Mouse (Mus musculus) hindbrain, embryonic 10.5 days (tissue): Measurements from ENCODE around the gene Nup62. TPM values are rescaled to one million over a fixed set of nuclear protein-coding genes. Genes with fewer than 3 reads are reported as not detected.
A peak's percentile ranks its signal among the peaks of the same experiment; 100 is the strongest.

Experiments used
- microRNA counts: library from miRNA; unstranded; fragments of <30 nt; microRNA quantifications from one replicate; lab custom pipeline; 2017
- polyA plus RNA-seq: library from polyadenylated mRNA; unstranded; fragments of >200 nt; fragmentation: Nextera tagmentation; extraction: Ambion mirVana; gene quantifications from 2 replicates; pipeline ENCODE4 v1.2.1, GENCODE M21; 2016

Gene Nup62
- polyA plus RNA-seq, 1 experiment from 2014 or later, result 135 TPM

MicroRNAs within 50 kb of the gene (microRNA counts, 519-probe panel; counts per million panel counts)
- microRNA mmu-miR-707 (lab: Ali Mortazavi, UCI), result 1,255 counts per million, percentile 77 among the panel's probes with 10 or more counts

Other genes starting within 250 kb of the Nup62 start
- gene Napsa, start 243.7 kb upstream of the Nup62 start, polyA plus RNA-seq, result 0.38 and 0.86 TPM in 2 replicates
- gene Kcnc3, start 225.4 kb upstream of the Nup62 start, polyA plus RNA-seq, result 1.3 and 1.5 TPM in 2 replicates
- 1.5 and 2.4 TPM in 2 replicates for gene Myh14, start 145.2 kb upstream of the Nup62 start, polyA plus RNA-seq
- gene Izumo2, start 107.3 kb upstream of the Nup62 start, polyA plus RNA-seq, result not detected in 2 replicates
- gene Vrk3, start 67.7 kb upstream of the Nup62 start, polyA plus RNA-seq, result 45.3 and 46.6 TPM in 2 replicates
- 3.6 and 4.0 TPM in 2 replicates for gene Zfp473, start 65.0 kb upstream of the Nup62 start, polyA plus RNA-seq
- gene Il4i1, start 299 bp downstream of the Nup62 start, polyA plus RNA-seq, result 1.7 and 1.9 TPM in 2 replicates
- 4.6 TPM in 2 replicates for gene Atf5, start 570 bp downstream of the Nup62 start, polyA plus RNA-seq
- gene Akt1s1, start 32.9 kb downstream of the Nup62 start, polyA plus RNA-seq, result 81.7 and 93.3 TPM in 2 replicates
- gene Tbc1d17, start 33.0 kb downstream of the Nup62 start, polyA plus RNA-seq, result 77.1 and 91.1 TPM in 2 replicates
- 36.3 and 40.2 TPM in 2 replicates for gene Pnkp, start 41.1 kb downstream of the Nup62 start, polyA plus RNA-seq
- 478 and 579 TPM in 2 replicates for gene Ptov1, start 53.7 kb downstream of the Nup62 start, polyA plus RNA-seq
- gene Med25, start 76.6 kb downstream of the Nup62 start, polyA plus RNA-seq, result 187 and 223 TPM in 2 replicates
- 24.4 and 28.4 TPM in 2 replicates for gene Fuz, start 80.0 kb downstream of the Nup62 start, polyA plus RNA-seq
- 80.7 and 93.1 TPM in 2 replicates for gene Ap2a1, start 113.4 kb downstream of the Nup62 start, polyA plus RNA-seq
- 0.08 TPM in 1 of 2 replicates, not detected in the other for gene Tsks, start 127.1 kb downstream of the Nup62 start, polyA plus RNA-seq
- 22.4 and 26.8 TPM in 2 replicates for gene Cpt1c, start 158.8 kb downstream of the Nup62 start, polyA plus RNA-seq
- gene Prmt1, start 170.5 kb downstream of the Nup62 start, polyA plus RNA-seq, result 843 and 861 TPM in 2 replicates
- gene Irf3, start 181.6 kb downstream of the Nup62 start, polyA plus RNA-seq, result 76.7 and 78.1 TPM in 2 replicates
- gene Bcl2l12, start 182.6 kb downstream of the Nup62 start, polyA plus RNA-seq, result 69.6 and 73.9 TPM in 2 replicates
- gene Scaf1, start 200.3 kb downstream of the Nup62 start, polyA plus RNA-seq, result 44.0 and 49.9 TPM in 2 replicates
- 24.4 and 24.8 TPM in 2 replicates for gene Rras, start 201.9 kb downstream of the Nup62 start, polyA plus RNA-seq
- gene Prr12, start 236.8 kb downstream of the Nup62 start, polyA plus RNA-seq, result 11.9 and 13.4 TPM in 2 replicates
- gene Nosip, start 246.3 kb downstream of the Nup62 start, polyA plus RNA-seq, result 67.8 and 70.7 TPM in 2 replicates
- 16.9 and 18.6 TPM in 2 replicates for gene Prrg2, start 246.6 kb downstream of the Nup62 start, polyA plus RNA-seq